Mouse (Mus musculus) embryonic facial prominence, embryonic 13.5 days (tissue): ENCODE measurements around the gene Armh2. TPM values are rescaled to one million over a fixed set of nuclear protein-coding genes. Genes with fewer than 3 reads are reported as not detected.

Source experiments
- ATAC-seq: fragments of 200-750 bp; cut with Nextera tagmentation; 2 replicates; pipeline ENCODE4 v1.8.0; 2017; ENCODE audit warnings: low read depth; ENCODE audit not compliant: insufficient number of reproducible peaks, insufficient read depth, low FRiP score, low TSS enrichment
- H3K27ac ChIP-seq: fragments of 300-500 bp; sonication (generic); 2 replicates; pipeline ENCODE4 v1.5.1; 2015; ENCODE audit warnings: moderate library complexity, mild to moderate bottlenecking, inconsistent platforms
- H3K27me3 ChIP-seq: fragments of 300-500 bp; sonication (generic); 2 replicates; pipeline ENCODE4 v1.6.1; 2015; ENCODE audit warnings: mild to moderate bottlenecking, inconsistent platforms
- H3K36me3 ChIP-seq: fragments of 300-500 bp; sonication (generic); 2 replicates; pipeline ENCODE4 v1.6.1; 2015; ENCODE audit warnings: mild to moderate bottlenecking, inconsistent platforms
- H3K4me1 ChIP-seq: fragments of 300-500 bp; sonication (generic); 2 replicates; pipeline ENCODE4 v1.6.1; 2015; ENCODE audit warnings: inconsistent platforms
- H3K4me2 ChIP-seq: fragments of 300-500 bp; sonication (generic); 2 replicates; pipeline ENCODE4 v1.6.1; 2015; ENCODE audit warnings: moderate library complexity, mild to moderate bottlenecking, inconsistent platforms
- H3K4me3 ChIP-seq: fragments of 300-500 bp; sonication (generic); 2 replicates; pipeline ENCODE4 v1.5.1; 2015; ENCODE audit warnings: mild to moderate bottlenecking, inconsistent platforms
- H3K9ac ChIP-seq: fragments of 300-500 bp; sonication (generic); 2 replicates; pipeline ENCODE4 v1.6.1; 2015; ENCODE audit warnings: mild to moderate bottlenecking, inconsistent platforms
- H3K9me3 ChIP-seq: fragments of 300-500 bp; sonication (generic); 2 replicates; pipeline ENCODE4 v1.6.1; 2016; ENCODE audit warnings: inconsistent platforms
- WGBS: fragments of 180-500 bp; shearing (Covaris S2); methylation state at CpG from one replicate; pipeline ENCODE4 v1.1.7; 2015; ENCODE audit warnings: mixed read lengths; 5-methylcytosine and 5-hydroxymethylcytosine counted together
- polyA plus RNA-seq: library from polyadenylated mRNA; unstranded; fragments of >200 nt; fragmentation: Nextera tagmentation; extraction: Ambion mirVana; gene quantifications from 2 replicates; pipeline ENCODE4 v1.2.1, GENCODE M21; 2015

Armh2 gene
- polyA plus RNA-seq, 1 experiment from 2014 or later, result not detected

DNA sequence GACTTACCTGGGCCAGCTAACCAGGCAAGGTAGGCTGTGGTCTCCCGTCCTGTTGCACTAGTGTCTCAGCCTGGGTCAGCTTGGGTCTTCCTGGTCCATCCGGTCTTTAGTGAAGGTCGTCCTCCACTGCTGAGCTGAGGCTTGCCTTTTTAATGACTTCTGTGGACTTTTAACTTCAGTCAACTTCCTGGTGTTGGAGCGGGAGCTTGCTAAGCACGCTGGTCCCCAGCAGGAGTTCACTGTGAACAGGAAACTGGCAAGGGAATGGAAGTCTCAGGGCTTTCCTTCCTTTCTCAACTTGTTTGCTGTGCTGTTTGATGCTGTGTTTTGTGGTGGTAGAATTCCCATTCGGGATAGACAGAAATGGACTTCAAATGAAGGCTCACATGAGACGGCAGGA, 23.4 kb upstream of the Armh2 start:
- H3K4me3 ChIP-seq, result no peak overlapping the region
- no peaks in the 10 kb centered on the region for H3K36me3 ChIP-seq
- H3K4me2 ChIP-seq, result no peak overlapping the region
- H3K9me3 ChIP-seq, result no peaks in the 10 kb centered on the region
- WGBS, result 80% methylated on average over 7 of the region's 7 CpGs
- H3K4me1 ChIP-seq, result 0 out of 2 replicates have a peak, but pooled peaks cover 6% of the 10 kb centered on the region
- H3K27ac ChIP-seq, result no peak overlapping the region
- no peaks in the 10 kb centered on the region for H3K27me3 ChIP-seq
- no peak overlapping the region for H3K9ac ChIP-seq
- ATAC-seq, result no peak

DNA sequence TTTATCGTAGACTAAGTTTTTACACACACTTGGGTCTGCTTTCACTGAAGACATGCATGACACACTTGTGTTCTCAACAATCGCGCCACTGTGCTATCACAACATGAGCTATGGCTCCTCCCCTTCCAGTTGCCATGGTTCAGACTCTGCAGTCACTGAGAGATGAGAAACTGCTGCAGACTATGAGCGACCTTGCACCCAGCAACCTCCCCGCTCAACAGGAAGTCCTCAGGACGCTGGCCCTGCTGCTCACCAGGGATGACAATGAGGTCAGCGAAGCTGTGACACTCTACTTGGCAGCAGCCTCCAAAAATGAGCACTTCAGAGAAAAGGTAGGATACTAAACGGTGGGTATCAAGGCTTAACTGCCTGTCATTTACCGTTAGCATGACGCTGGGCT, 19.5 kb upstream of the Armh2 start:
- 66% methylated on average over 10 of the region's 10 CpGs for WGBS
- H3K9me3 ChIP-seq, result no peaks in the 10 kb centered on the region
- H3K9ac ChIP-seq, result no peak overlapping the region
- no peak overlapping the region for H3K27ac ChIP-seq
- ATAC-seq, result no peak
- peaks cover 13% of the 10 kb centered on the region for H3K4me1 ChIP-seq
- H3K4me3 ChIP-seq, result no peak overlapping the region
- H3K4me2 ChIP-seq, result no peak overlapping the region
- H3K36me3 ChIP-seq, result no peaks in the 10 kb centered on the region
- H3K27me3 ChIP-seq, result no peaks in the 10 kb centered on the region

DNA sequence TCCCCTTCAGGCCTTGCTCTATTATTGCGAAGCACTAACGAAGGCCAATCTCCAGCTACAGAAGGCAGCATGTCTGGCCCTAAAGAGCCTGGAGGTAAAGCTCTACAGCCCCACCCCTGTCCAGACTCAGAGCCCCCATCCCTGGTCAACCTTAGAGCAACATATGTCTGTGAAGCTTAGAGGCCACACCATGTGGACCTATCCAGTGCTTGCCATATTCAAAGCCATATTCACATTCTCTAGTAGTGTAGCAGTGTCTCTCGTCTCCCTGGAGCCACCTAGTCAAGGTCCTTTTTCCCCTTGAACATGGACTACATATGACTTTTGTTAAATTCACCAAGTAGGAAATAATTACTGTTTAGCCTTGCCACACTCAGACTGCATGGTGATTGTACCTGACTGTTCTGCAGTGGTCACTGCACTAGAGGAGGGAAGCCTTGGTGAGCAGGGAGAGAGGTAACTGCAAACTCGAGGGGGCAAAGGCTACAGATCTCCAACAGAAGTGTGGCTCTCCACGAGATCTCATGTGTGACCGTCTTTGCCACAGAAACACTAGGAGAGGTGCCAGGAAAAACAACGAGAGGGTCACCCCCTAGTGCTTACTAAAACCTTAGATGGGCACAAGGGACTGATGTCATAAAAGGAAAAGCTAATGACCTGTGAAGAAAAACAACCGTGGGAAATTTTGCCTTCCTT, 17.2 kb upstream of the Armh2 start:
- Histone ChIP-seq H3K4me3 (no peak overlapping the region), H3K27ac (no peak overlapping the region), H3K4me1 (peaks cover 13% of the 10 kb centered on the region), H3K36me3 (no peaks in the 10 kb centered on the region), H3K9ac (no peak overlapping the region), H3K27me3 (no peaks in the 10 kb centered on the region), H3K4me2 (no peak overlapping the region), H3K9me3 (no peaks in the 10 kb centered on the region)
- ATAC-seq, result no peak
- WGBS, result 51% methylated on average over 8 of the region's 8 CpGs

DNA sequence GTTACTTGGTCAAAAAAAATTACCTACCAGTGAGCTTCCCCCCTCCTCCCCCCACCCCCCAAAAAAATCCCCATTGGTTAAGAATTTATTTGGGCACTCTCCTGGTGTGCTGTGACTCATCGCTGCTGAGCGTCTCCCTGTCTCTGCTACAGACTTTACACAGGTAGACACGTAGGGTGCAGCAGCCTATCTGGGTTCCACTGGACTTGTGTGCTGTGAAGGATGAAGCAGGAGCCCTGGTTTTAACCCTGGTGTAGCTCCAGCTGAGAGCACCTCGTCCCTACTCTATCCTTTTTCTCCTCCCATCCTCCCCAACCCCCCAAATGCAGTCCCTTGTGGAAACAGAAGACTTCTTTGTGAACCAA, 16.7 kb upstream of the Armh2 start:
- Histone ChIP-seq H3K4me1 (peaks cover 13% of the 10 kb centered on the region), H3K4me2 (peak overlapping the region; percentile 30; the same call in 1 of the 2 replicates), H3K9me3 (no peaks in the 10 kb centered on the region), H3K4me3 (no peak overlapping the region), H3K27me3 (no peaks in the 10 kb centered on the region), H3K36me3 (no peaks in the 10 kb centered on the region), H3K9ac (no peak overlapping the region), H3K27ac (no peak overlapping the region)
- WGBS, result 59% methylated on average over 4 of the region's 4 CpGs
- no peak for ATAC-seq

DNA sequence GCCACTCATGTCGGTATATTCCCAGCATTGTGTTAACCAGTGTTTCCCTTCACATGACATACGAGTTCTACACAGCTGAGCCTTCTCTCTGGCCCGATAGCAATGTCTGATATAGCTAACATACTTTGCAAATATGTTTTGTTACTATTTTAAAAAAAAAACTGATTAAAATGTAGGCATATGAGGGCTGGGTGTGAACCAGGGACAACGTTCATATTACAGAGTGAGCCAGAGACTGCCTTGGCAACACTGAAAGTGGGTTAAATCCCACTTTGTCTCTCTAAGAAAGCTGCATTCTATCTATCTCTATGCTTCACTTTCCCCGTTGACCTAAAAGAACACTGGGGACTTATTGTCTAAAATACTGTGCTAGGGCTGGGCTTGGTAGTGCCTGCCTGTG, 11.9 kb upstream of the Armh2 start:
- Histone ChIP-seq H3K27me3 (no peaks in the 10 kb centered on the region), H3K9me3 (no peaks in the 10 kb centered on the region), H3K4me3 (no peak overlapping the region), H3K27ac (no peak overlapping the region), H3K9ac (no peak overlapping the region), H3K4me1 (peaks cover 9% of the 10 kb centered on the region), H3K36me3 (no peaks in the 10 kb centered on the region), H3K4me2 (no peak overlapping the region)
- ATAC-seq, result no peak
- 93% methylated on average over 5 of the region's 5 CpGs for WGBS

DNA sequence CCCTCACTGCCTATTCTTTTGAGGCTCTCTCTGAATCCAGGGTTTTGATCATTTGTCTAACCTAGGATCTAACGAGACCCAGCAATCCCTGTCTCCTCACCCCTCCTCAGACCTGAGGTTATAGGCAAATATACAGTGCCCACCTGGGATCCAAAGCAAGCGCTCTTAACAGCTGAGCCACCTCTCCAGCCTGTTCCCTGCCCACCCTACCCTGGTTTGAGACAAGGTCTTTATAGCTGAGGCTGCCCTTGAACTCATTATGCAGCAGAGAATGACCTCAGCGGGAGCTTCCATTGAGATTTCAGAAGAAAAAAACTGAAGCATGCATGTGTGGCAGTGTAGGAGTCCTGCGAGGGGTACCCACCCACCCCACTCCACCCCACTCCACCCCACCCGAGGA, 6.5 kb upstream of the Armh2 start:
- no peak overlapping the region for H3K4me3 ChIP-seq
- no peaks in the 10 kb centered on the region for H3K9me3 ChIP-seq
- no peak overlapping the region for H3K4me2 ChIP-seq
- H3K4me1 ChIP-seq, result no peaks in the 10 kb centered on the region
- WGBS, result 85% methylated on average over 5 of the region's 5 CpGs
- H3K27ac ChIP-seq, result no peak overlapping the region
- ATAC-seq, result no peak
- no peaks in the 10 kb centered on the region for H3K27me3 ChIP-seq
- no peaks in the 10 kb centered on the region for H3K36me3 ChIP-seq
- H3K9ac ChIP-seq, result no peak overlapping the region

DNA sequence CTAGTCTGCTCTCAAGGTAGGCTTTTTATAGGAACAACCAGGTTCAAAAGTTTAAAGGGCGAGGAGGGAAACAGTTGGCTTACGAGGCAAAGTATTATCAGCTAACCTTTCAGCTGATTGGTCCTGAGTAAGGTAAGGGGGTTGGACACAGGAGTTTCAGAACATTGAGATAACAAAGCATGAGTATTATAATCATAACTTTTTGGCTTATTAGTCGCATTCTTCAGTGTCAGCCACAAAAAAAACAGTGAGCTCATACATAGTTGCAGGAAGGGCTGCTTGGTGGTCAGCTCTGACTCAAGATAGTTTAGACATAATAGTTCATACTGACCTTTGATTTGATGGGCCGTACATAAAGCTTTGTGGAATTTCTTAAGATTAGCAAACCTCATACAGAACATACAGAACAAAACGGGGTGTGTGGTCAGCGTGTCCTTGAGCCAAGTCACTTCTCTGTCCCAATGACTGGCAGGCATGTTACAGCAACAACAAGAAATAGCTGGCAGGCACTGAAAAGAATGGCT, 5.4 kb upstream of the Armh2 start:
- Histone ChIP-seq H3K9me3 (no peaks in the 10 kb centered on the region), H3K27ac (no peak overlapping the region), H3K4me3 (no peak overlapping the region), H3K4me2 (no peak overlapping the region), H3K4me1 (no peaks in the 10 kb centered on the region), H3K27me3 (no peaks in the 10 kb centered on the region), H3K36me3 (no peaks in the 10 kb centered on the region), H3K9ac (no peak overlapping the region)
- ATAC-seq, result no peak
- 86% methylated on average over 6 of the region's 6 CpGs for WGBS

- 90% methylated on average over 3 of the region's 3 CpGs for WGBS
- no peak overlapping the region for H3K4me2 ChIP-seq
- H3K27me3 ChIP-seq, result no peaks in the 10 kb centered on the region
Measured at GRCm38 (mm10) chr13:24747823-24748222, 6.8 kb downstream of the Armh2 start.

GRCm38 (mm10) chr13:24750807-24751206, 9.8 kb downstream of the Armh2 start:
- WGBS, result 91% methylated on average over 8 of the region's 8 CpGs
- no peak overlapping the region for H3K4me3 ChIP-seq

More at GRCm38 (mm10) chr13:24747823-24748222, 6.8 kb downstream of the Armh2 start:
- no peak overlapping the region for H3K4me3 ChIP-seq
- no peaks in the 10 kb centered on the region for H3K4me1 ChIP-seq
- no peak for ATAC-seq
- no peak overlapping the region for H3K9ac ChIP-seq
- peaks cover 33% of the 10 kb centered on the region for H3K36me3 ChIP-seq
- no peak overlapping the region for H3K27ac ChIP-seq
- no peaks in the 10 kb centered on the region for H3K9me3 ChIP-seq

DNA sequence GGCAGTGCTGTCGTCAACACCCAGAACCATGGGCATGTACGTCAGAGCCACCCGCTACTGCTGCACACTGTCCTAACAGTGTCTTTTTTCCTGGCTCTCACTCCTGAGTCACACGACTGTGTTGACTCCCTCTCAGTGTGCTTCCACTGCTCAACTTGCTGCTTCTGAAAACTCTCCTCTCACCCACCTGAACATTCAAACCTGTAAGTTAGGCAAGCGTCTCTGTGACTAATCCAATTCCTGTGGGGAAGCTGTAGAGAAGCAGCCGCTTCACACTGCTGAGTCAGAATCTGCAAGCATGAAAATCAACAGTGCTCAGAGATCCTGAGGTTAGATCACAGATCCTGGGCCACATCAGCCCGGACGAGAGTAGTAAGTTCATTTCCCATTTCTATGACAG, 10.4 kb downstream of the Armh2 start:
- H3K27me3 ChIP-seq, result no peaks in the 10 kb centered on the region
- H3K4me2 ChIP-seq, result no peak overlapping the region
- WGBS, result 87% methylated on average over 8 of the region's 8 CpGs
- no peak for ATAC-seq
- no peaks in the 10 kb centered on the region for H3K9me3 ChIP-seq
- no peak overlapping the region for H3K4me3 ChIP-seq
- H3K36me3 ChIP-seq, result peaks cover 60% of the 10 kb centered on the region
- H3K27ac ChIP-seq, result no peak overlapping the region
- no peaks in the 10 kb centered on the region for H3K4me1 ChIP-seq
- no peak overlapping the region for H3K9ac ChIP-seq

More at GRCm38 (mm10) chr13:24750807-24751206, 9.8 kb downstream of the Armh2 start:
- no peak for ATAC-seq
- no peak overlapping the region for H3K4me2 ChIP-seq
- no peak overlapping the region for H3K9ac ChIP-seq
- no peaks in the 10 kb centered on the region for H3K9me3 ChIP-seq
- peaks cover 55% of the 10 kb centered on the region for H3K36me3 ChIP-seq
- H3K4me1 ChIP-seq, result no peaks in the 10 kb centered on the region
- H3K27ac ChIP-seq, result no peak overlapping the region
- H3K27me3 ChIP-seq, result no peaks in the 10 kb centered on the region

- no peak overlapping the region for H3K4me2 ChIP-seq
- no peak for ATAC-seq
- peaks cover 9% of the 10 kb centered on the region for H3K4me1 ChIP-seq
- no peaks in the 10 kb centered on the region for H3K27me3 ChIP-seq
- peaks cover 59% of the 10 kb centered on the region for H3K36me3 ChIP-seq
- no peak overlapping the region for H3K9ac ChIP-seq
- WGBS, result 95% methylated on average over 3 of the region's 3 CpGs
- no peaks in the 10 kb centered on the region for H3K9me3 ChIP-seq
- no peak overlapping the region for H3K4me3 ChIP-seq
- H3K27ac ChIP-seq, result no peak overlapping the region
Measured at GRCm38 (mm10) chr13:24756756-24757155, 15.7 kb downstream of the Armh2 start.

GRCm38 (mm10) chr13:24757820-24758564, 17.0 kb downstream of the Armh2 start:
- no peak overlapping the region for H3K27ac ChIP-seq
- no peak overlapping the region for H3K4me3 ChIP-seq
- H3K27me3 ChIP-seq, result no peaks in the 10 kb centered on the region
- no peak overlapping the region for H3K9ac ChIP-seq
- H3K36me3 ChIP-seq, result peaks cover 49% of the 10 kb centered on the region
- WGBS, result 90% methylated on average over 12 of the region's 12 CpGs
- H3K9me3 ChIP-seq, result no peaks in the 10 kb centered on the region
- no peak for ATAC-seq
- no peak overlapping the region for H3K4me2 ChIP-seq
- peaks cover 16% of the 10 kb centered on the region for H3K4me1 ChIP-seq
